Mouse (Mus musculus) cerebellum, adult 9-10 months (tissue): Measurements from ENCODE around the gene Serpina1a.
"Not testable (repeated sequence)": the region's sequence is repeated elsewhere in the genome, so short reads cannot be mapped to it uniquely, and the experiment has no call there.

Experiments
- DNase-seq: peaks from one replicate; pipeline ENCODE4 v3.0.0; 2022

The Serpina1a gene

GRCm38 (mm10) chr12:103863101-103863974 lies at the start of gene Serpina1a:
Gene Serpina1a, minus strand, starts transcription at chr12:103863562.
- DNase-seq = not testable (repeated sequence)

GRCm38 (mm10) chr12:103909181-103909580 lies 45.8 kb upstream of the Serpina1a start:
- not testable (repeated sequence) for DNase-seq

- DNase-seq = not testable (repeated sequence)
Measured at GRCm38 (mm10) chr12:103907746-103908145, 44.4 kb upstream of the Serpina1a start.

GRCm38 (mm10) chr12:103904837-103905340 lies 41.5 kb upstream of the Serpina1a start, which contains the start of gene Serpina1c:
Gene Serpina1c, minus strand, starts transcription at chr12:103904887.
- not testable (repeated sequence) for DNase-seq

- not testable (repeated sequence) for DNase-seq
Measured at GRCm38 (mm10) chr12:103901929-103902328, 38.6 kb upstream of the Serpina1a start.

- DNase-seq = not testable (repeated sequence)
Measured at GRCm38 (mm10) chr12:103866873-103867272, 3.5 kb upstream of the Serpina1a start.

DNA sequence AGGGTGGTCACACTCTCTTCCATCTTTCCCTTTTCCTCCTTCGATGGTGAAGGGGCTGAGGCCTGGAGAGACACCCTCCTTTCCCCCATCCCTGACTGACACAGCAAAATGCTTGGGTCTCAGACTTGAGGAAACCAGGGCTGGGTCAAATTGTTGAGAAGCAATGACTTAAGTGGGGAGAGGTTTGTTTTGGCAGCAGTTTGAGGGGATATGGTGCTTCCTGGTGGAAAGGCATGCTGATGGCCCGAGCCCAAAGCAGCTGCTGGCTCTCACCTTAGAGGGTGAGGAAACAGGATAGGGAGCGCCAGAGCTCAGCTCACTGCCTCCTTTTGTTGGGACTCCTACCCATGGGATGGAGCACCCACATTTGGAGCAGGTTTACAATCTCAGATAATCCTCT lies 2.4 kb downstream of the Serpina1a start:
- DNase-seq = no peak

- DNase-seq = not testable (repeated sequence)
Measured at GRCm38 (mm10) chr12:103860571-103860970, 2.8 kb downstream of the Serpina1a start.

GRCm38 (mm10) chr12:103859584-103859983 lies 3.8 kb downstream of the Serpina1a start:
- not testable (repeated sequence) for DNase-seq

- DNase-seq = not testable (repeated sequence)
Measured at GRCm38 (mm10) chr12:103853032-103853431, 10.3 kb downstream of the Serpina1a start.

GRCm38 (mm10) chr12:103830273-103830672 lies 33.1 kb downstream of the Serpina1a start, which contains the start of gene Serpina1b:
Gene Serpina1b, minus strand, starts transcription at chr12:103830373.
- DNase-seq = not testable (repeated sequence)

GRCm38 (mm10) chr12:103827661-103828372 lies 35.5 kb downstream of the Serpina1a start:
- DNase-seq = not testable (repeated sequence)

GRCm38 (mm10) chr12:103823826-103824225 lies 39.5 kb downstream of the Serpina1a start:
- DNase-seq = not testable (repeated sequence)
